Comparison of ENCODE assay signal across 39 mouse cellular contexts in the genomic region with DNA sequence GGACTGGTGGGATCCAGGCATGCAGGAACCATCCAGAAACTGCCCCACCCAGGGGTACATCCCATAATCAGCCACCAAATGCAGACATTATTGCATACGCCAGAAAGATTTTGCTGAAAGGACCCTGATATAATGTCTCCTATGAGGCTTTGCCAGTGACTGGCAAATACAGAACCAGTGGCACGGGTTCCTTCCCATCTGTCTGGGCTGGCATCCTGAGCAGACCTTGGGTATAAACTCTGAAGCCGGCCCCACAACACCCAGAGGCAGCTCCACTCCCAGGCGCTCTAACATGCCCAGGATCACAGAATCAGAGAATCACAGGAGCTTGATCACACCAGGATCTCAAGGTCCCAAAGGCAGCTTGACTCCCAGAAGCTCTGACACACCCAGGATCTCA. TPM values are rescaled to one million over a fixed set of nuclear protein-coding genes. Genes with fewer than 3 reads are reported as not detected.
"Had no signal": no experiment of that assay in that cellular context is flagged by ENCODE, and none has a peak within 500 bp of the region (broad histone marks: within the 10 kb centered on the region; RNA-seq: fewer than 3 reads in every experiment).

No protein-coding gene starts in this region.

- H3K27me3 ChIP-seq: heart, embryonic 12.5 days; hindbrain, embryonic 13.5 days; hindbrain, embryonic 15.5 days; kidney, embryonic 15.5 days; limb, embryonic 13.5 days; limb, embryonic 15.5 days; liver, embryonic 12.5 days had no signal

- H3K4me1 ChIP-seq: hindbrain, embryonic 13.5 days; hindbrain, embryonic 15.5 days; limb, embryonic 13.5 days; limb, embryonic 15.5 days; liver, embryonic 12.5 days had no signal

- DNase-seq: gastrocnemius, postnatal 14 days; gastrocnemius, postnatal 36 days; heart, adult 2 months; heart, postnatal 14 days; heart, postnatal 36 days; kidney, adult 11 months; kidney, adult 2 months; kidney, adult 9 months; kidney, postnatal 14 days; kidney, postnatal 36 days; layer of hippocampus, adult 9-11 months; layer of hippocampus, postnatal 36 days had no signal

- H3K27ac ChIP-seq: heart, adult 2 months; hindbrain, embryonic 13.5 days; hindbrain, embryonic 15.5 days; hindbrain, postnatal 0 days; kidney, embryonic 15.5 days; kidney, postnatal 0 days; limb, embryonic 13.5 days; limb, embryonic 15.5 days; liver, embryonic 12.5 days; liver, embryonic 14.5 days had no signal

- H3K36me3 ChIP-seq: heart, embryonic 12.5 days; hindbrain, embryonic 13.5 days; hindbrain, embryonic 15.5 days; kidney, embryonic 15.5 days; limb, embryonic 13.5 days; limb, embryonic 15.5 days; liver, embryonic 12.5 days had no signal

- H3K9me3 ChIP-seq: heart, embryonic 12.5 days; hindbrain, embryonic 13.5 days; hindbrain, embryonic 15.5 days; kidney, embryonic 15.5 days; limb, embryonic 13.5 days; limb, embryonic 15.5 days; liver, embryonic 12.5 days had no signal

- H3K9ac ChIP-seq: heart, embryonic 12.5 days; hindbrain, embryonic 13.5 days; hindbrain, embryonic 15.5 days; kidney, embryonic 15.5 days; limb, embryonic 13.5 days; limb, embryonic 15.5 days; liver, embryonic 12.5 days; liver, embryonic 14.5 days had no signal

- ATAC-seq: hindbrain, postnatal 0 days; intestine, embryonic 16.5 days; liver, embryonic 12.5 days had no signal

- H3K4me3 ChIP-seq: heart, adult 2 months; heart, embryonic 12.5 days; hindbrain, embryonic 13.5 days; hindbrain, embryonic 15.5 days; kidney, embryonic 15.5 days; limb, embryonic 13.5 days; limb, embryonic 15.5 days; liver, embryonic 12.5 days had no signal

- H3K4me2 ChIP-seq: heart, embryonic 12.5 days; hindbrain, embryonic 13.5 days; hindbrain, embryonic 15.5 days; kidney, embryonic 15.5 days; limb, embryonic 13.5 days; limb, embryonic 15.5 days; liver, embryonic 12.5 days had no signal

RNA-seq across cellular contexts. Expression of gene A630023A22Rik, which starts 11.8 kb away (rescaled TPM):
- total RNA-seq: gastrocnemius, adult 18-20 months; gastrocnemius, adult 8-10 months; gastrocnemius, postnatal 14 days; gastrocnemius, postnatal 36 days; heart, adult 2 months; heart, postnatal 14 days; heart, postnatal 36 days; hematopoietic stem cell, adult 5-6 weeks; layer of hippocampus, adult 18-20 months; layer of hippocampus, adult 8-10 months; layer of hippocampus, postnatal 14 days; layer of hippocampus, postnatal 36 days; left cerebral cortex, adult 18-20 months; left cerebral cortex, adult 8-10 months; left cerebral cortex, postnatal 14 days; left cerebral cortex, postnatal 36 days; liver, adult 2 months had no signal
- polyA plus RNA-seq: heart, adult 2 months; heart, embryonic 12.5 days; heart, embryonic 14.5 days; hindbrain, embryonic 11.5 days; hindbrain, embryonic 13.5 days; hindbrain, embryonic 15.5 days; hindbrain, postnatal 0 days; kidney, adult 2 months; kidney, postnatal 0 days; large intestine, adult 2 months; limb, embryonic 11.5 days; liver, adult 2 months; liver, embryonic 12.5 days; liver, embryonic 14.5 days; liver, embryonic 16.5 days had no signal

RNA-seq across cellular contexts. Expression of gene Anxa8, which starts 28.5 kb away (rescaled TPM):
- total RNA-seq: hematopoietic stem cell, adult 5-6 weeks; hindbrain, postnatal 0 days; liver, adult 2 months had no signal
- polyA plus RNA-seq: hindbrain, embryonic 13.5 days; liver, adult 2 months; liver, embryonic 12.5 days had no signal

RNA-seq across cellular contexts. Expression of gene Npy4r, which starts 38.0 kb away (rescaled TPM):
- total RNA-seq: hematopoietic stem cell, adult 5-6 weeks; layer of hippocampus, adult 18-20 months; layer of hippocampus, adult 8-10 months; layer of hippocampus, postnatal 36 days; left cerebral cortex, adult 18-20 months; left cerebral cortex, adult 8-10 months; left cerebral cortex, postnatal 14 days; left cerebral cortex, postnatal 36 days had no signal
- polyA plus RNA-seq: hindbrain, embryonic 11.5 days; limb, embryonic 11.5 days; limb, embryonic 13.5 days; limb, embryonic 15.5 days; liver, adult 2 months; liver, embryonic 12.5 days; liver, embryonic 16.5 days had no signal
